Mouse (Mus musculus): ENCODE measurements at regions not wholly inside any gene's neighbourhood (a gene's known extent, or its start where the extent isn't known, plus 50 kb on each side); places are given as distances from the start of the nearest gene placed in this dataset.

DNA sequence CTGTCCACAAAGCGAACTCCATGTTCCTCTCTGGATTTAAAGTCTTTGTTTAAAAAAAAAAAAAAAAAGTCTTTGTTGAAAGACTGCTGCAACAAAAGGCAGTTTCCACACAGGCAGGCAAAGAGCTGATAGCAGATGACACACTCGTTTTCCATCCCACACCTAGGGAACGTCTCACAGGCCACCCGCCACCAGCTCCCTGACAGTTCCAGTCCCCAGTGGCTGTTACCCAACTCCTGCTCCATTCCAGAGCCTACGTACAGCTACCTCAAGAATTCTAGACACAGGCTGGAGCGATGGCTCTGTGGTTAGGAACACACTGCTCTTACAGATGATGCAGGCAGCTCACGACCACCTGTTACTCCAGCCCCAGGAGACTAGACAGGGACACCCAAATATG, 165.6 kb downstream of the Efnb2 start:
- in situ Hi-C loops (cut with MboI; ENCODE audit: low sequenced_read_pairs in 2 of 2, unreplicated experiment in 2 of 2), result no loop called here
- H3K9ac ChIP-seq (ENCODE audit: insufficient read depth, low read depth, low read length, poor library complexity, severe bottlenecking), result no peak overlapping the region
- no peak for TF ChIP-seq HCFC1 (IDR thresholded peaks at IDR 0.05; ENCODE audit: borderline replicate concordance, insufficient read depth, low read length)
- no peak for TF ChIP-seq CHD2 (IDR thresholded peaks at IDR 0.05; ENCODE audit: low read depth, low read length)
- no peak for TF ChIP-seq MAFK (IDR thresholded peaks at IDR 0.05; ENCODE audit: insufficient read depth, low read depth, low read length)
- no peak for TF ChIP-seq ZC3H11A (IDR thresholded peaks at IDR 0.05; ENCODE audit: borderline replicate concordance, low read depth, low read length)
- TF ChIP-seq ZNF384 (IDR thresholded peaks at IDR 0.05; ENCODE audit: low read depth, low read length), result no peak

DNA sequence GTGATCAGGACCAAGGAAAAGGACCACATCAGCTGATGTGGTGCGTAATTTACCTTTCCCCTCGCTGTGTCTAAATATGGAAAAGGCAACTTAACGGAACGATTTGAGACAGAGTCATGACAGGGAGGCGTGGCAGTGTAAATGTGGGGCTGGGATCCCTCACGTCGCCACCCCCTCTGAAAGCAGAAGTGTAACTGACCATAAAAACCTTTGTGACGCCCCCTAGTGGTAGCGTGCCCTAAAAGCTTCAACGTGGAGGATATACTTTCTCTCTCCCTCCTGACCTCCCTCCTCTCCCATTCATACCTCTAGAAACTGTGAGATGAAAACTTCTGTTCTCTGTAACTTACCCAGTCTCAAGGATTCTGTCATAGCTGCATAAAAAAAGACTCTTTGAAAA, 166.8 kb downstream of the Efnb2 start:
- H3K36me3 ChIP-seq (ENCODE audit: control insufficient read depth, insufficient read depth, low read length, poor library complexity, severe bottlenecking), result no peaks in the 10 kb centered on the region
- TF ChIP-seq MAFK (IDR thresholded peaks at IDR 0.05; ENCODE audit: insufficient read depth, low read depth, low read length) (no peak), CHD2 (IDR thresholded peaks at IDR 0.05; ENCODE audit: low read depth, low read length) (no peak), ZC3H11A (IDR thresholded peaks at IDR 0.05; ENCODE audit: borderline replicate concordance, low read depth, low read length) (no peak), ZNF384 (IDR thresholded peaks at IDR 0.05; ENCODE audit: low read depth, low read length) (no peak), HCFC1 (IDR thresholded peaks at IDR 0.05; ENCODE audit: borderline replicate concordance, insufficient read depth, low read length) (no peak)
- peak; percentile 24 for DNase-seq (ENCODE audit: low read depth, low spot score)
- no peak overlapping the region for H3K9ac ChIP-seq (ENCODE audit: insufficient read depth, low read depth, low read length, poor library complexity, severe bottlenecking)
- H3K9me3 ChIP-seq (ENCODE audit: control insufficient read depth, insufficient read depth, low read depth, low read length), result no peaks in the 10 kb centered on the region
- peaks cover 0 to 11% of the 10 kb centered on the region in 2 experiments; a peak in 2 of 4 replicates for H3K4me1 ChIP-seq (ENCODE audit: control insufficient read depth in 2 of 2, insufficient read depth in 2 of 2, low read length in 2 of 2, poor library complexity in 1 of 2)
- no peak overlapping the region for H3K27ac ChIP-seq (ENCODE audit: insufficient read depth, low read depth, low read length, poor library complexity, severe bottlenecking)
- in situ Hi-C loops (cut with MboI; ENCODE audit: low sequenced_read_pairs in 2 of 2, unreplicated experiment in 2 of 2), result no loop called here
- no peak overlapping the region for H3K4me3 ChIP-seq (ENCODE audit: insufficient read depth in 1 of 2, low read depth in 1 of 2, low read length in 2 of 2, poor library complexity in 1 of 2, severe bottlenecking in 1 of 2)

More for the DNA sequence above, 165.6 kb downstream of the Efnb2 start:
- no peak overlapping the region for H3K4me3 ChIP-seq (ENCODE audit: insufficient read depth in 1 of 2, low read depth in 1 of 2, low read length in 2 of 2, poor library complexity in 1 of 2, severe bottlenecking in 1 of 2)
- no peak overlapping the region for H3K27ac ChIP-seq (ENCODE audit: insufficient read depth, low read depth, low read length, poor library complexity, severe bottlenecking)
- no peak for DNase-seq (ENCODE audit: low read depth, low spot score)
- H3K9me3 ChIP-seq (ENCODE audit: control insufficient read depth, insufficient read depth, low read depth, low read length), result no peaks in the 10 kb centered on the region
- peaks cover 0 to 4% of the 10 kb centered on the region in 2 experiments; a peak in 1 of 4 replicates for H3K4me1 ChIP-seq (ENCODE audit: control insufficient read depth in 2 of 2, insufficient read depth in 2 of 2, low read length in 2 of 2, poor library complexity in 1 of 2)
- no peaks in the 10 kb centered on the region for H3K36me3 ChIP-seq (ENCODE audit: control insufficient read depth, insufficient read depth, low read length, poor library complexity, severe bottlenecking)

DNA sequence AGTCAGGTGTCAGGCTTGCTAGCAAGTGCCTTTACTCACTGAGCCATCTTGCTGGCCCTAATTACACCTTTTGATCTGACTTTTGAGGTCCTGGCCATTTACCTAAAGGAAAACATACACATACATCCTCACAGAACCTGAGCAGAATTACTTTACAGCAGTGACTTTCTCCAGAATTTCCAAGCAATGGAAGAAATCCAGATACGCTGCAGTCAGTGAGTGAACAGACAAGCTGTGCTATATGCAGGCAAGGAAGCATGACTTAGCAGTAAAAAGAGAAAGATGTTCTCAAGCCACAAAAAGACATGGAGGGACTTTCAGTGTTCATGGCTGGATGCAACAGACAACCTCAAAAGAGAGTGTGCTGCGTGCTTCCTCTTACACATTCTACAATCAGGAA, 169.1 kb downstream of the Efnb2 start:
- Histone ChIP-seq H3K4me1 (ENCODE audit: control insufficient read depth in 2 of 2, insufficient read depth in 2 of 2, low read length in 2 of 2, poor library complexity in 1 of 2) (peaks cover 0 to 15% of the 10 kb centered on the region in 2 experiments; a peak in 2 of 4 replicates), H3K27ac (ENCODE audit: insufficient read depth, low read depth, low read length, poor library complexity, severe bottlenecking) (no peak overlapping the region), H3K9ac (ENCODE audit: insufficient read depth, low read depth, low read length, poor library complexity, severe bottlenecking) (no peak overlapping the region), H3K9me3 (ENCODE audit: control insufficient read depth, insufficient read depth, low read depth, low read length) (no peaks in the 10 kb centered on the region), H3K4me3 (ENCODE audit: insufficient read depth in 1 of 2, low read depth in 1 of 2, low read length in 2 of 2, poor library complexity in 1 of 2, severe bottlenecking in 1 of 2) (no peak overlapping the region), H3K36me3 (ENCODE audit: control insufficient read depth, insufficient read depth, low read length, poor library complexity, severe bottlenecking) (no peaks in the 10 kb centered on the region)
- in situ Hi-C loops (cut with MboI; ENCODE audit: low sequenced_read_pairs in 2 of 2, unreplicated experiment in 2 of 2), result no loop called here
- TF ChIP-seq MAFK (IDR thresholded peaks at IDR 0.05; ENCODE audit: insufficient read depth, low read depth, low read length), result no peak
- no peak for TF ChIP-seq ZC3H11A (IDR thresholded peaks at IDR 0.05; ENCODE audit: borderline replicate concordance, low read depth, low read length)
- TF ChIP-seq HCFC1 (IDR thresholded peaks at IDR 0.05; ENCODE audit: borderline replicate concordance, insufficient read depth, low read length), result no peak
- TF ChIP-seq ZNF384 (IDR thresholded peaks at IDR 0.05; ENCODE audit: low read depth, low read length), result no peak
- no peak for TF ChIP-seq CHD2 (IDR thresholded peaks at IDR 0.05; ENCODE audit: low read depth, low read length)
- no peak for DNase-seq (ENCODE audit: low read depth, low spot score)

DNA sequence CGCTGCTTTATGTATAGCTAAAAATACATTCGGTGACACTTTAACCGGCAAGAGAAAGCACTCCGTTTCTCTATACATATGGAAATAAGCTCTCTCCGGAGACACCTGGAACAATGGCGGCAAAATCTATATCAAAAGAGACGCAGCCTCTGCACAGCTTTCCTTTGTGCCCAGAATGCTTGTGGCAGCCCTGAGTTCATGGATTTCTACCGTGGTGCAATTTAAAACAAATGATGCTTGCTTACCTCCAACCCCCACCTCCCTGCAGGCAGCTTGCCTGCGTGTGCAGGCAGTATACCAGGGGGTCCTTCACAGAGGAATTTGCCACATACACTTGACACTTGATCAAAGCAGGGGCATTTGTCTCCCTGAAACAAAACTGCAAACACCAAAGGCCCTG, 171.3 kb downstream of the Efnb2 start:
- Histone ChIP-seq H3K9ac (ENCODE audit: insufficient read depth, low read depth, low read length, poor library complexity, severe bottlenecking) (no peak overlapping the region), H3K36me3 (ENCODE audit: control insufficient read depth, insufficient read depth, low read length, poor library complexity, severe bottlenecking) (no peaks in the 10 kb centered on the region), H3K4me3 (ENCODE audit: insufficient read depth in 1 of 2, low read depth in 1 of 2, low read length in 2 of 2, poor library complexity in 1 of 2, severe bottlenecking in 1 of 2) (no peak overlapping the region), H3K4me1 (ENCODE audit: control insufficient read depth in 2 of 2, insufficient read depth in 2 of 2, low read length in 2 of 2, poor library complexity in 1 of 2) (peaks cover 8 to 15% of the 10 kb centered on the region in 2 experiments; a peak in 3 of 4 replicates), H3K9me3 (ENCODE audit: control insufficient read depth, insufficient read depth, low read depth, low read length) (no peaks in the 10 kb centered on the region), H3K27ac (ENCODE audit: insufficient read depth, low read depth, low read length, poor library complexity, severe bottlenecking) (no peak overlapping the region)
- TF ChIP-seq MAFK (IDR thresholded peaks at IDR 0.05; ENCODE audit: insufficient read depth, low read depth, low read length) (no peak), HCFC1 (IDR thresholded peaks at IDR 0.05; ENCODE audit: borderline replicate concordance, insufficient read depth, low read length) (no peak), ZNF384 (IDR thresholded peaks at IDR 0.05; ENCODE audit: low read depth, low read length) (no peak), CHD2 (IDR thresholded peaks at IDR 0.05; ENCODE audit: low read depth, low read length) (no peak), ZC3H11A (IDR thresholded peaks at IDR 0.05; ENCODE audit: borderline replicate concordance, low read depth, low read length) (no peak)
- in situ Hi-C loops (cut with MboI; ENCODE audit: low sequenced_read_pairs in 2 of 2, unreplicated experiment in 2 of 2), result no loop called here
- DNase-seq (ENCODE audit: low read depth, low spot score), result no peak

Measured in ES-E14 (cell line).